Mouse (Mus musculus) MEL (cell line): ENCODE measurements at regions not wholly inside any gene's neighbourhood (a gene's known extent, or its start where the extent isn't known, plus 50 kb on each side); places are given as distances from the start of the nearest gene placed in this dataset.

Experiments used
- DNase-seq: peaks from one replicate; pipeline ENCODE4 v3.0.0; 2011; ENCODE audit warnings: low read depth, low spot score
- H3K27ac ChIP-seq: 2 replicates; pipeline ENCODE4 v1.5.1; 2012; ENCODE audit warnings: low read depth, mild to moderate bottlenecking, control low read depth, low read length, moderate library complexity; ENCODE audit not compliant: control insufficient read depth
- H3K27me3 ChIP-seq, 2 experiments: fragments of 150-350 bp in 1 of 2; sonication (generic) in 1 of 2; 2 replicates each; pipeline ENCODE4 v1.6.1; 2012; ENCODE audit warnings: low read length in 2 of 2, mild to moderate bottlenecking in 2 of 2, improper control_type of control experiment in 1 of 2, moderate library complexity in 1 of 2; ENCODE audit not compliant: insufficient read depth in 2 of 2, control insufficient read depth in 1 of 2
- H3K36me3 ChIP-seq, 2 experiments: 2 replicates each; pipeline ENCODE4 v1.6.1; 2012 to 2014; ENCODE audit warnings: low read length in 2 of 2, improper control_type of control experiment in 1 of 2, inconsistent platforms in 1 of 2, mild to moderate bottlenecking in 1 of 2; ENCODE audit not compliant: insufficient read depth in 2 of 2, control insufficient read depth in 1 of 2
- H3K4me1 ChIP-seq, 2 experiments: fragments of 150-350 bp in 1 of 2; sonication (generic) in 1 of 2; 2 replicates each; pipeline ENCODE4 v1.6.1; 2012; ENCODE audit warnings: low read length in 2 of 2, improper control_type of control experiment in 1 of 2, mild to moderate bottlenecking in 1 of 2; ENCODE audit not compliant: insufficient read depth in 2 of 2, control insufficient read depth in 1 of 2
- H3K4me3 ChIP-seq, 2 experiments: fragments of 150-350 bp in 1 of 2; sonication (generic) in 1 of 2; 2 replicates each; pipeline ENCODE4 v1.5.1; 2012; ENCODE audit warnings: low read depth in 2 of 2, low read length in 2 of 2, mild to moderate bottlenecking in 2 of 2, moderate library complexity in 2 of 2, control low read depth in 1 of 2, improper control_type of control experiment in 1 of 2; ENCODE audit not compliant: control insufficient read depth in 1 of 2, insufficient read depth in 1 of 2
- H3K79me2 ChIP-seq: 2 replicates; pipeline ENCODE4 v1.6.1; 2012; ENCODE audit warnings: mild to moderate bottlenecking, low read length, moderate library complexity; ENCODE audit not compliant: control insufficient read depth, poor library complexity, insufficient read depth
- H3K9ac ChIP-seq: 2 replicates; pipeline ENCODE4 v1.6.1; 2012; ENCODE audit warnings: low read depth, mild to moderate bottlenecking, control low read depth, low read length, moderate library complexity; ENCODE audit not compliant: control insufficient read depth, poor library complexity, severe bottlenecking
- H3K9me3 ChIP-seq: fragments of 150-350 bp; sonication (generic); replicated peaks from 2 replicates; pipeline ENCODE4 v1.6.1; 2012; ENCODE audit warnings: mild to moderate bottlenecking, low read length, improper control_type of control experiment, moderate library complexity; ENCODE audit not compliant: insufficient read depth
- CHD1 ChIP-seq: IDR thresholded peaks from 2 replicates; pipeline ENCODE4 v1.6.1; 2012; ENCODE audit warnings: low read depth, mild to moderate bottlenecking, inconsistent platforms, low read length, improper control_type of control experiment
- CHD2 ChIP-seq: IDR thresholded peaks from 2 replicates; pipeline ENCODE4 v1.6.1; 2011; ENCODE audit warnings: low read length, improper control_type of control experiment
- ETS1 ChIP-seq: IDR thresholded peaks from 2 replicates; pipeline ENCODE4 v1.6.1; 2012; ENCODE audit warnings: low read depth, mild to moderate bottlenecking, inconsistent platforms, low read length, improper control_type of control experiment, moderate library complexity
- GABPA ChIP-seq: IDR thresholded peaks from 2 replicates; pipeline ENCODE4 v1.6.1; 2012; ENCODE audit warnings: low read depth, mild to moderate bottlenecking, inconsistent platforms, low read length, improper control_type of control experiment, moderate library complexity
- GATA1 ChIP-seq: IDR thresholded peaks from 2 replicates; pipeline ENCODE4 v1.6.1; 2011; ENCODE audit warnings: low read depth, low read length, improper control_type of control experiment
- HCFC1 ChIP-seq: IDR thresholded peaks from 2 replicates; pipeline ENCODE4 v1.6.1; 2012; ENCODE audit warnings: low read depth, mild to moderate bottlenecking, inconsistent platforms, low read length, improper control_type of control experiment, moderate library complexity
- JUND ChIP-seq: IDR thresholded peaks from 2 replicates; pipeline ENCODE4 v1.6.1; 2011; ENCODE audit warnings: low read depth, mild to moderate bottlenecking, improper control_type of control experiment, low read length
- MAZ ChIP-seq: IDR thresholded peaks from 2 replicates; pipeline ENCODE4 v1.6.1; 2012; ENCODE audit warnings: low read depth, mild to moderate bottlenecking, inconsistent platforms, low read length, improper control_type of control experiment
- MEF2A ChIP-seq: IDR thresholded peaks from 2 replicates; pipeline ENCODE4 v1.6.1; 2014; ENCODE audit warnings: low read depth, mild to moderate bottlenecking, inconsistent platforms, low read length, improper control_type of control experiment; ENCODE audit not compliant: poor library complexity, insufficient replicate concordance, severe bottlenecking; ENCODE audit errors: extremely low read depth
- MYB ChIP-seq: IDR thresholded peaks from 2 replicates; pipeline ENCODE4 v1.6.1; 2011; ENCODE audit warnings: mild to moderate bottlenecking, low read depth, low read length, improper control_type of control experiment
- NRF1 ChIP-seq: IDR thresholded peaks from 2 replicates; pipeline ENCODE4 v1.6.1; 2014; ENCODE audit warnings: low read depth, mild to moderate bottlenecking, inconsistent platforms, low read length, improper control_type of control experiment, moderate library complexity; ENCODE audit not compliant: poor library complexity, insufficient read depth, severe bottlenecking
- POLR2AphosphoS5 ChIP-seq: IDR thresholded peaks from 2 replicates; pipeline ENCODE4 v1.6.1; 2012; ENCODE audit warnings: low read depth, borderline replicate concordance, mild to moderate bottlenecking, inconsistent platforms, low read length, moderate library complexity, mixed read lengths
- RAD21 ChIP-seq: IDR thresholded peaks from 2 replicates; pipeline ENCODE4 v1.6.1; 2011; ENCODE audit warnings: mild to moderate bottlenecking, low read depth, low read length, improper control_type of control experiment
- RCOR1 ChIP-seq: IDR thresholded peaks from 2 replicates; pipeline ENCODE4 v1.6.1; 2012; ENCODE audit warnings: low read depth, mild to moderate bottlenecking, inconsistent platforms, low read length, improper control_type of control experiment
- SIN3A ChIP-seq: IDR thresholded peaks from 2 replicates; pipeline ENCODE4 v1.6.1; 2012; ENCODE audit warnings: low read length, improper control_type of control experiment, inconsistent platforms
- SMC3 ChIP-seq: IDR thresholded peaks from 2 replicates; pipeline ENCODE4 v1.6.1; 2011; ENCODE audit warnings: low read depth, low read length, improper control_type of control experiment
- TBP ChIP-seq: IDR thresholded peaks from 2 replicates; pipeline ENCODE4 v1.8.0; 2011; ENCODE audit warnings: low read depth, low read length, improper control_type of control experiment
- TCF12 ChIP-seq: IDR thresholded peaks from 2 replicates; pipeline ENCODE4 v1.6.1; 2014; ENCODE audit warnings: low read depth, mild to moderate bottlenecking, inconsistent platforms, low read length, improper control_type of control experiment, moderate library complexity
- USF2 ChIP-seq, 2 experiments: IDR thresholded peaks; 2 replicates each; pipeline ENCODE4 v1.6.1; 2011 to 2012; ENCODE audit warnings: improper control_type of control experiment in 2 of 2, low read length in 2 of 2, borderline replicate concordance in 1 of 2, inconsistent platforms in 1 of 2, low read depth in 1 of 2, mild to moderate bottlenecking in 1 of 2; ENCODE audit not compliant: insufficient read depth in 1 of 2
- ZC3H11A ChIP-seq: IDR thresholded peaks from 2 replicates; pipeline ENCODE4 v1.6.1; 2012; ENCODE audit warnings: low read depth, mild to moderate bottlenecking, inconsistent platforms, low read length, improper control_type of control experiment
- ZMIZ1 ChIP-seq: IDR thresholded peaks from 2 replicates; pipeline ENCODE4 v1.6.1; 2012; ENCODE audit warnings: low read depth, mild to moderate bottlenecking, inconsistent platforms, low read length, improper control_type of control experiment, moderate library complexity
- ZNF384 ChIP-seq: IDR thresholded peaks from 2 replicates; pipeline ENCODE4 v1.6.1; 2012; ENCODE audit warnings: low read depth, mild to moderate bottlenecking, inconsistent platforms, low read length, improper control_type of control experiment

DNA sequence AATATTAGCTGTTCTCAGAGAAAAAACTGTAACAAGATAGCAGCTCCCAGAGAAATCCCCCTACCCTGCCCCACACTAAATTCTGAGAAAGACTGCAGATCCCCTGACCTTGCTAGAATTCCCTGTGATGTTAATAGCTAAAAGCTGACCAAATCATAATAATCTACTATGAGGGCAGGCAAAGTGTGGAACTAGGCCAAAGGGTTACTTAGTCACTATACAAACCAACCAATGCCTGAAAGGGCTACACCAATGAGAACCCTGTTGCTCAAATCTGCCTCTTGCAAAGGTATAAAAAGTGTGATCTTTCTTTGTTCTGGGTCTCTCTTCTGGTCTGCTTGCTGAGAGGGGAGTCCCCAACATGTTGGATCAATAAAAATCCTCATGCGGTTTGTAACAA, 69.8 kb upstream of the Ube2e2 start:
- H3K9ac ChIP-seq, result no peak overlapping the region
- no peaks in the 10 kb centered on the region for H3K27me3 ChIP-seq
- no peaks in the 10 kb centered on the region for H3K4me1 ChIP-seq
- no peaks in the 10 kb centered on the region for H3K36me3 ChIP-seq
- TF ChIP-seq SIN3A, result no peak
- no peak for TF ChIP-seq HCFC1
- no peak for TF ChIP-seq ZNF384
- TF ChIP-seq MYB, result no peak
- no peak for TF ChIP-seq TCF12
- TF ChIP-seq ZMIZ1, result no peak
- TF ChIP-seq SMC3, result no peak
- no peak for TF ChIP-seq CHD2
- TF ChIP-seq GATA1, result no peak
- no peak for TF ChIP-seq NRF1
- TF ChIP-seq RCOR1, result no peak
- TF ChIP-seq POLR2AphosphoS5, result no peak
- H3K4me3 ChIP-seq, result no peak overlapping the region
- no peak for DNase-seq
- H3K79me2 ChIP-seq, result no peaks in the 10 kb centered on the region
- H3K9me3 ChIP-seq, result no peaks in the 10 kb centered on the region
- no peak overlapping the region for H3K27ac ChIP-seq

DNA sequence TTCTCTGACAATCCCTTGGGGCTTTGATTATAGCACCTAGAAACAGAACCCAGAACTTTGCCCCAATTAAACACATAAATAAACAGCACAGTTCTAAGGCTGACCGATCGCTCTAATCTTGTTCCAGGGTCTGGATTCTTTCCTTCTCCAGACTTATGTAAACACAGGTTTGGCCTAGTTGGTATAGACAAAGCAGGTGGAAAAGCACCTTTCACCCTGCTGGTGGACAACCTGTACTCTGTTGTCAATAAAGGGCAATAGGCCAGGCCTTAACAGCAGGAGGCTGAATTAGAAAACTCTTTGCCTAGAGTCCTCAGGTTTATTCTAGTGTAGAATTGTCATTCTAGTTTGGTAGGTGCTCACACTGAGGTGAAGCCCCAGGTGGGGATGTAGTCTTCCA, 69.2 kb upstream of the Ube2e2 start:
- Histone ChIP-seq H3K9me3 (no peaks in the 10 kb centered on the region), H3K79me2 (no peaks in the 10 kb centered on the region), H3K9ac (no peak overlapping the region), H3K27me3 (no peaks in the 10 kb centered on the region), H3K4me3 (no peak overlapping the region), H3K4me1 (no peaks in the 10 kb centered on the region)
- DNase-seq, result no peak
- TF ChIP-seq RCOR1, result no peak
- no peak for TF ChIP-seq SMC3
- no peak for TF ChIP-seq ZMIZ1
- TF ChIP-seq MEF2A, result no peak
- TF ChIP-seq CHD2, result no peak
- no peak for TF ChIP-seq USF2 (IDR thresholded peaks at IDR 0.05; ENCODE audit: borderline replicate concordance in 1 of 2, insufficient read depth in 1 of 2, low read depth in 1 of 2, low read length in 2 of 2)
- TF ChIP-seq CHD1, result no peak
- no peak for TF ChIP-seq TBP
- no peak for TF ChIP-seq RAD21
- no peak for TF ChIP-seq ZNF384
- TF ChIP-seq GABPA, result no peak
- no peak for TF ChIP-seq JUND
- no peak for TF ChIP-seq ETS1
- TF ChIP-seq ZC3H11A, result no peak
- no peak for TF ChIP-seq MAZ
- TF ChIP-seq, all 39 proteins: peak for 0
- Histone ChIP-seq H3K36me3 (no peaks in the 10 kb centered on the region), H3K27ac (no peak overlapping the region)
